Mouse (Mus musculus) T-helper 17 cell (primary cell): Measurements from ENCODE around the gene Tmem115.

Experiments used
- in situ Hi-C, 2 experiments: fragments of 300-600 bp; cut with MboI, MseI; formaldehyde crosslinking; loops; 1 replicate in 1 of 2; 2 replicates in 1 of 2; pipeline ENCODE4 v1.15.1; 2025; ENCODE audit warnings: high pct_unique_total_duplicates in 2 of 2

Gene Tmem115

GRCm38 (mm10) chr9:107533791-107534407, at the start of gene Tmem115:
Gene Tmem115, plus strand, starts transcription at chr9:107533945.
- in situ Hi-C loops = loop anchor here (10.0 to 25.0 kb wide), 3 partner anchors 1089 to 1553 kb away; partner anchors contain the start of genes Abhd14a (in 1 of the 2), Abhd14b (in 1 of the 2), Ccdc51 (in 1 of the 2) and Plxnb1 (in 1 of the 2)

GRCm38 (mm10) chr9:107484302-107484701, 49.4 kb upstream of the Tmem115 start:
- in situ Hi-C loops = no loop called here

- in situ Hi-C loops = no loop called here
These were observed 49.0 kb upstream of the Tmem115 start for GRCm38 (mm10) chr9:107484766-107485165.

- in situ Hi-C loops = no loop called here
These were observed 47.7 kb upstream of the Tmem115 start for GRCm38 (mm10) chr9:107486086-107486485.

- in situ Hi-C loops = no loop called here
These were observed 47.1 kb upstream of the Tmem115 start for GRCm38 (mm10) chr9:107486507-107487225.

- in situ Hi-C loops = no loop called here
These were observed 43.6 kb upstream of the Tmem115 start for GRCm38 (mm10) chr9:107490146-107490545.

GRCm38 (mm10) chr9:107490625-107491024, 43.1 kb upstream of the Tmem115 start:
- in situ Hi-C loops = no loop called here

GRCm38 (mm10) chr9:107493511-107493910, 40.2 kb upstream of the Tmem115 start:
- in situ Hi-C loops = no loop called here

GRCm38 (mm10) chr9:107494238-107494637, 39.5 kb upstream of the Tmem115 start:
- in situ Hi-C loops = no loop called here

- in situ Hi-C loops = no loop called here
These were observed 37.4 kb upstream of the Tmem115 start for GRCm38 (mm10) chr9:107496359-107496758.

GRCm38 (mm10) chr9:107500708-107501286, 32.9 kb upstream of the Tmem115 start:
- in situ Hi-C loops = loop anchor here in 1 of 2 experiments (5.0 kb wide), 1 partner anchor 453 kb away; no protein-coding TSS in a partner anchor

- in situ Hi-C loops = loop anchor here in 1 of 2 experiments (5.0 kb wide), 1 partner anchor 455 kb away; no protein-coding TSS in a partner anchor
These were observed 31.5 kb upstream of the Tmem115 start for GRCm38 (mm10) chr9:107502131-107502846.

- in situ Hi-C loops = loop anchor here in 1 of 2 experiments (5.0 kb wide), 1 partner anchor 458 kb away; no protein-coding TSS in a partner anchor
These were observed 28.8 kb upstream of the Tmem115 start for GRCm38 (mm10) chr9:107504662-107505537.

- in situ Hi-C loops = no loop called here
These were observed 25.5 kb upstream of the Tmem115 start for GRCm38 (mm10) chr9:107508266-107508665.

GRCm38 (mm10) chr9:107510384-107511100, 23.2 kb upstream of the Tmem115 start:
- in situ Hi-C loops = loop anchor here (5.0 kb wide), 2 partner anchors 143 to 263 kb away; no protein-coding TSS in a partner anchor

GRCm38 (mm10) chr9:107511436-107511835, 22.3 kb upstream of the Tmem115 start:
- in situ Hi-C loops = loop anchor here (5.0 kb wide), 2 partner anchors 144 to 264 kb away; no protein-coding TSS in a partner anchor

GRCm38 (mm10) chr9:107512326-107512725, 21.4 kb upstream of the Tmem115 start:
- in situ Hi-C loops = loop anchor here (5.0 kb wide), 2 partner anchors 145 to 265 kb away; no protein-coding TSS in a partner anchor

GRCm38 (mm10) chr9:107514303-107514955, 19.3 kb upstream of the Tmem115 start:
- in situ Hi-C loops = loop anchor here (5.0 kb wide), 2 partner anchors 147 to 267 kb away; no protein-coding TSS in a partner anchor

- in situ Hi-C loops = no loop called here
These were observed 13.4 kb upstream of the Tmem115 start for GRCm38 (mm10) chr9:107520331-107520730.
